Mouse (Mus musculus) intestine, embryonic 16.5 days (tissue): ENCODE measurements around the gene Klk8. TPM values are rescaled to one million over a fixed set of nuclear protein-coding genes. Genes with fewer than 3 reads are reported as not detected.

Source experiments
- polyA plus RNA-seq: library from polyadenylated mRNA; unstranded; fragments of >200 nt; fragmentation: Nextera tagmentation; extraction: Ambion mirVana; gene quantifications from 2 replicates; pipeline ENCODE4 v1.2.1, GENCODE M21; 2015

The Klk8 gene
- polyA plus RNA-seq, 1 experiment from 2014 or later, result 12.9 TPM

Other genes starting within 250 kb of the Klk8 start
- gene Zfp658, start 235.3 kb upstream of the Klk8 start, polyA plus RNA-seq, result 2.2 and 2.4 TPM in 2 replicates
- 7.5 and 8.3 TPM in 2 replicates for gene Zfp719, start 218.0 kb upstream of the Klk8 start, polyA plus RNA-seq
- gene Zfp819, start 190.4 kb upstream of the Klk8 start, polyA plus RNA-seq, result not detected in 2 replicates
- gene Ceacam18, start 162.9 kb upstream of the Klk8 start, polyA plus RNA-seq, result 9.9 and 10.1 TPM in 2 replicates
- gene Siglece, start 137.4 kb upstream of the Klk8 start, polyA plus RNA-seq, result 1.6 TPM in 2 replicates
- gene Ctu1, start 125.6 kb upstream of the Klk8 start, polyA plus RNA-seq, result 11.2 and 11.7 TPM in 2 replicates
- gene Klk14, start 107.2 kb upstream of the Klk8 start, polyA plus RNA-seq, result 0.11 and 0.33 TPM in 2 replicates
- gene Klk13, start 85.0 kb upstream of the Klk8 start, polyA plus RNA-seq, result 0.27 and 0.33 TPM in 2 replicates
- gene Klk12, start 28.7 kb upstream of the Klk8 start, polyA plus RNA-seq, result not detected in 2 replicates
- gene Klk11, start 23.0 kb upstream of the Klk8 start, polyA plus RNA-seq, result 0.75 and 1.7 TPM in 2 replicates
- gene Klk10, start 16.5 kb upstream of the Klk8 start, polyA plus RNA-seq, result 2.5 and 6.3 TPM in 2 replicates
- gene Klk9, start 5.7 kb upstream of the Klk8 start, polyA plus RNA-seq, result 0.15 TPM in 1 of 2 replicates, not detected in the other
- gene Klk7, start 13.7 kb downstream of the Klk8 start, polyA plus RNA-seq, result not detected in 2 replicates
- 0.10 TPM in 1 of 2 replicates, not detected in the other for gene Klk6, start 26.9 kb downstream of the Klk8 start, polyA plus RNA-seq
- not detected in 2 replicates for gene Klk5, start 44.4 kb downstream of the Klk8 start, polyA plus RNA-seq
- not detected in 2 replicates for gene Klk4, start 83.6 kb downstream of the Klk8 start, polyA plus RNA-seq
- gene Klk15, start 136.2 kb downstream of the Klk8 start, polyA plus RNA-seq, result 0.17 TPM in 1 of 2 replicates, not detected in the other
- gene Klk1b8, start 153.1 kb downstream of the Klk8 start, polyA plus RNA-seq, result 0.97 and 1.2 TPM in 2 replicates
- gene Klk1b1, start 169.2 kb downstream of the Klk8 start, polyA plus RNA-seq, result not detected in 2 replicates
- gene Klk1b9, start 178.5 kb downstream of the Klk8 start, polyA plus RNA-seq, result not detected in 2 replicates
- gene Klk1b11, start 198.3 kb downstream of the Klk8 start, polyA plus RNA-seq, result not detected in 2 replicates
- gene Klk1b26, start 214.6 kb downstream of the Klk8 start, polyA plus RNA-seq, result not detected in 2 replicates